Mouse (Mus musculus) inflammation-experienced regulatory T-cells, adult 6 months (primary cell): ENCODE results near the gene Mical3. TPM values are rescaled to one million over a fixed set of nuclear protein-coding genes. Genes with fewer than 3 reads are reported as not detected.
"Not testable (repeated sequence)": the region's sequence is repeated elsewhere in the genome, so short reads cannot be mapped to it uniquely, and the experiment has no call there.

Experiments used
- ATAC-seq: one replicate; pipeline ENCODE4 v1.8.0; 2017
- polyA plus RNA-seq, 3 experiments: library from polyadenylated mRNA; unstranded; fragments of 100-300 nt; shearing (Covaris generic); gene quantifications; one replicate each; pipeline ENCODE4 v1.2.1; 2017

Gene Mical3
- polyA plus RNA-seq, 3 experiments from 2014 or later = 2.8 to 13.9 (median 8.0) TPM

DNA sequence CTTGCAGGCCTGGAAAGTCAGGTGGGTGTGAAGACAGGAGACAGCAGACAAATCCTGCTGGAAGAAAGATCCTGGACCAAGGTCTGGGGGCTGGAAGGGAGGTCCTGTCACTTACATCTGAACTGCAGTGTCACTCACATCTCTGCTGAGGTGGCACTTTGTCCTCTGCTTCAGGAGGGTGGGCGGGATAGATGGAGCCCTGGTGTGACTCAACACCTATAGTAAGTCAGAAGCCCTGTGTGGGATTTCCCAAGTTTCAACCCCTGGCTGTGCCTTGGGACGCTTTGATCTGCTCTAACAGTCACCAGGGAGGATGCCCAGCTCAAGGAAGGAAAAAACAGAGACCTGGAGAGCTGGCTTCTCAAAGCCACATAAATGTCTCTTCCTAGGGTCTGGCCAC, 203.9 kb downstream of the Mical3 start:
- ATAC-seq = no peak

DNA sequence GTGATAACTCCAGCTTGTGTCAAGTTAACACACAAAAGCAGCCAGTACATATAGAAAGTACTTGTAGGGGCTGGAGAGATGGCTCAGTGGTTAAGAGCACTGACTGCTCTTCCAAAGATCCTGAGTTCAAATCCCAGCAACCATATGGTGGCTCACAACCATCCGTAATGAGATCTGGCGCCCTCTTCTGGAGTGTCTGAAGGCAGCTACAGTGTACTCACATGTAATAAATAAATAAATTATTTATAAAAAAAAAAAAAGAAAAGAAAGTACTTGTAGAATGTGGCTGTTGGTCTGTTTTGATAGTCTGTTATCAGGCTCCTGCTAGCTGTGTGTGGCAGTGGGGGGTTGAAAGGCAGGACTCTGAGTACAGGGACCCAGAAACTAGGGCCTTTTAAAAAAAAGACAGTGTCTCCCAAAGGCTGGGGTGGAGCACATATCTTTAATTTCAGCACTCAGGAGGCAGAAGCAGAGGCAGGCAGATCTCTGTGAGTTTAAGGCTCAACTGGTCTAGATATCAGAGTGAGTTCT, 205.9 kb downstream of the Mical3 start:
- ATAC-seq = not testable (repeated sequence)

DNA sequence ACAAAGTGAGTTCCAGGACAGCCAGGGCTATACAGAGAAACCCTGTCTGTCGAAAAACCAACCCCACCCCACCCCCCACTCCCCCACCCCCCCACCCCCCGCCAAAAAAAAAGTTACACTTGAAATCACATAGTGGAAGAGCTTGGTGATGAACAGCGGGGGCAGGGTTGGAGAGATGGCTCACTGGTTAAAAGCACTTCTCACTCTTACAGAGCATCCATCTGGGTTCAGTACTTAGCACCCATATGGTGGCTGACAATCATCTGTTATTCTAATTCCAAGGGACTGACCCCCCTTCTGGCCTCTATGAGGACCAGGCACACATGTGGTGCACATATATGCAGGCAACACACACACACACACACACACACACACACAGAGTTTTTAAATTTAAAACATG, 212.8 kb downstream of the Mical3 start:
- no peak for ATAC-seq

DNA sequence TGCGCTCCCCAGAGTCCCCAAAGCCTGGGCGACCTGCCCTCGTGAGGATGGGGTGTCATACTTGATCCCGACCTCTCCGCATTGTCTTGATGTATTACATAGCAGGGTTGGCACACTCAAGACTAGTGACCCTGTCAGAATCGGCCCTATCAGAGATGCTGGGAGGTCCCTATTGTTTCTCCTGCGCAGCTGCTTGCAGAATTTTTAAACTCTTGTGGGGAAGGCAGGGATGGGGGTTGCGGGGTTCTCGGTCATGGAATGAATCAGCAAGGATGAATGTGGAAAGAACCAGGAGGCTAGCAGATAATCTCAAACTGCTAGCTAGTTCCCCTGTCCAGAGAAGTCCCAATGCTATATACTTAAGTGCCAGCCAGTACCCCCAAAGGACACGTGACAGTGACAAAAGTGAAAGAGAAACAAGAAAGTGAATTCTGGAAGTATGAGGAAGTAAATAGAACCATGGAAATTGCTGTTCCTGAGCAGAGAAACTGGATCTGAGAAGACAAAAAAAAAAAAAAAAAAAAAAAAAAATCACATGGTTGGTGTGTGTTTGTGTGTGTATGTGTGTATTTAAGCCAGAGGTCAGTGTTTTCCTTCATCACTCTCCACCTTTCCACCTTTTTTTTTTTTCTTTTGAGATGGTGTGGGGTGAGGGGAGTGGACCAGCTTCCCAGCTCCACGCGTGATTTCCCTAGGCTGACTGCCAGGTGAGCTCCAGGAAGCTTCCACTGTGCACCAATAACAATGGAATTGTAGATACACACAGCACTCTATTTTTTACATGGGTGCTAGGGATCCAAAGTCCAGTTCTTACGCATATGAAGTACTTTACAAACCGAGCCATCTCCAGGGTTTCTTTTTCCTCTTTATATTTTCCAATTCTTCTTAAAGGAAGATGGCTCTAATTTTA, 213.6 kb downstream of the Mical3 start:
- ATAC-seq = peak; percentile 17

DNA sequence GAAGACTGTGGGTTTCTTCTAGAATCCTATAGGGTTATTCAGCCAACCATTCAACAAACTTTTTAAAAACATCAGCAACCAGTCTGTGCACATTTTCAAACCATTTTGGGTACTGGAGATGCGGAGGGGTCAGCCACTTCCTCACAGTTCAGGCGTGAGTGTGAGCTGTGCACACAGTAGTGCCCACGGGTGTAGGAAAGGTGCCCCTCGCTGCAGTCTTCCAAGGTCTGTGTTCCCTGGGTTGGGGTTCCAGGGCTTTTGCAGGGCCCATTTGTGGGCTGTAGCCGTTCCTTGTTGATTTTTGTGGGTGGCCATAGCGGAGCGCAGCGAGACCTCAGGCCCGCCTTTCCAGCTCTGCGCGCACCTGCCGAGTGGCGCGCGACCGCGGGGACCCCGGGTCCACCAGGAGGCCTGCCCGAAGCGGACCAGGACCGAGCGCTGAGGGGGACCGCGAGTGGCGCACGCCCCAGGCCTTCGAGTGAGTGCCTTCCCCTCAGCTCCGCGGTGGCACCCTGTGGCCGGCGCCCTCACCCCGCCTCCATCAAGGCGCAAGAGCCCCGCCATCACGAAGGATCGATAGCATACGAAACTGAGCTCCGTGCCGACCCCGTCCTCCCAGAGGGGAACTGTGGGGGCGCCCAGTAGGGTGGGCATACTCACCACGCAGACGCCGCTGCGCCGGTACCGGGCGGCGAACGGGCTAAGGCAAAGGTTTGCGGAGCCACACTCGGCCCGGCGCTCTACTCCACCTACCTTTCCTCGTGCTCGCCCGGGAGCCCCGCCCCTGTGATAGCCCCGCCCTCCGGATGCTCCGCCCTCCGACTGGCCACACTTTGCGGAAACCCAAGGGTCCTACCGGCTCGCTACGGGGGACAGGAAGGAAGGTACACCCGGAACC, 214.5 kb downstream of the Mical3 start, which contains the start of gene Bid:
TSS of gene Bid (minus strand) at position 780 of the 898 bp plus-strand sequence.
- peak; percentile 85 for ATAC-seq

DNA sequence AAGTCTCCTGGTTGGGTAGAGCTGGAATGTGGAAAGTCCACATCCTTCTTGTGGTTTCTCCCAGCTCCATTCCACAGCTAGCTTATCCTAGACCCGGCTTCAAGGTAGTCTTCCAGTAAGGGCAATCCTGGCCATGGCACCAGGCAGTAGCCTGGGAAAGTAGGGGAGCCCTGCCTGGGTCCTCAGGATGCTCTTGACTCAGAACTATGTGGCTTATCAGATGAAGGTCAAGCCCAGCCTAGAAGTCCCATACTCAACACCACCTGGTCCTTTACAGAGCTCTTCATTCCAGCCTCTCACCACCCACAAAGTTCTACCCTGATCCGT, 215.2 kb downstream of the Mical3 start:
- ATAC-seq = no peak

DNA sequence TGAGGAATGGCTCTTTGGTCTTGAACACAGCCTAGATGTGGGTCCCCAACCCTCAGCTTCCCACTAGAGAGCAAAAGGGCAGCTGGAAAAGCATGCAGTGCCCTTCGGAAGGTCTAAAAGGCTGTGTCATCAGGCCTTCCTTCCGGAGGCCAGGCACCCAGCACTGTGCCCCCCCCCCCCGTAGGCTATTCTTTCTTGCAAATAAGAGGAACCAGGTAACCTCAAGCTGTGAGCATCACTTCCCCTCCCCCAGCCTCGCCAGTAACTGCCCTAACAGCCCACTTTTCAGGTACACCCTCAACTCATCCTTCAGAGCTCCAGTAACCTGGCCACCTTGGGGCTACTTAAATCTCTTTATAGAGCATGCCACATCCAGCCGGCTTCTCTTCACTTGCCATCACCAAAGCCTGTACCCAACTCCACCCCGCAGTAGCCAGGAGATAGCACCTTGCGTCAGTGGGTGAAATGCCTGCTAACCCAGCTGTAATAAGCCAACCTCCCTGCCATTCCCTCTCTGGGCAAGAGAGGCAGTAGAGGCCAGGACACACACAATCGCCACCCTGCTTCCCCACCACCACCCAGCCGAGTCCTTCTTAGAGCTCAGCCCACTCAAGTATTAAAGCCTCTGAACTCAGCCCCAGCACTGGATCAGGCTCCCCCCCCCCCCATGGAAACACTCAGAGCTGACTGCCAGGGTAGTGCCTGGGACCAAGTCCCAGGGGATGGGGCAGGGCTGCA, 215.7 kb downstream of the Mical3 start:
- ATAC-seq = peak; percentile 20

DNA sequence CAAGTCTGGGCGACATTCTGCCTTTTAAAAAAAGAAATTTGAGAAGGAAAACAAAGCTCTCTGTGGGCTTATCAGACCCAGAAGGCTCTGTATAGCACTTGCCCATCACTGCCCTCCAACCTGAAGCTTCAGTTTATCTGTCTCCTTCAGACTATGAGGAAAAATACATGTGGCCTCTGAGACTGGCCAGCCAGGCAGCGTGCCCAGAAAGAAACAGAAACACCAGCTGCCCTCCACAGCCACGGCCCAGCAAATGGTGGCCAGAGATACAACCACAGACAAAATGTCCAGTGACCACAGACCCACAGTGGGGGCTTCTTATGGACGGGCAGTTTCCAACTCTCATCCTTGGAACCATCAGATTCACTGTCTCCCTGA, 216.3 kb downstream of the Mical3 start:
- no peak for ATAC-seq

DNA sequence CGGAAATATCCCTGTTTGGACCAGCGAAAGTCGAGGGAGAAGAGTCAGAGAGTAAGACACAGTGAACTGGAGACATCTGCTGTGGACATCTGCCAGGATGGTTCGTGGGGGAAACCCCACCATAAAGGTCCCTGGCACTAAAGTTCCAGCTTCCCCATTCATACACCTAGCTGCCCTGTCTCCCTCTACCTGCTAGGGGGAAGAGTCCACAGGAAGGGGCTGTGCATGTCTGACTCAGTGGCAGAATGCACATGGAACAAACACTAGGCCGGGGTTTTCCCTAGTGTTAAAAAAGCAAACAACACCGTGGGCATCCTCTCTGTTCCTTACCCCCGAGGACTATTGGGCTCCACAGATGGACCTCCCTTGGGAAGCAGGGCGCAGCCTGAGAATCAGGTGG, 217.0 kb downstream of the Mical3 start:
- ATAC-seq = peak; percentile 37

DNA sequence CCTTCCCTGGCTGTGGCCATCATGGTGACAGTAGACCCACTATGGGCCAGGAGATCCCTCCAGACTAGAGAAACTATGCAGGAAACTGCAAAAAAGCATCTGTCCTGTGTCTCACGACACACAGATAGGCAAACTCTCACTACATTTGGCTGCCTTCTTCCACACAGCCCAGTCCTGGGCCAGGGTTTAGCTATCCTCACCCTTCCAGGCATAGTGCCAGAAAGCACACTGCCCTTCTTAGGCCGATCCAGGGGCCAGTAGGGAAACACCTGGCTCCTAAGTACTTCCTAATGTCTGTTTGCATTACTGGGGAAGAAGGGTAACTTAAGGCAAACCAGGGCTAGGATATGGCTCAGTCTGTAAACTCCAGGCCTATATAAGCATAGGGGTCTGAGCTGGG, 217.9 kb downstream of the Mical3 start:
- ATAC-seq = no peak

DNA sequence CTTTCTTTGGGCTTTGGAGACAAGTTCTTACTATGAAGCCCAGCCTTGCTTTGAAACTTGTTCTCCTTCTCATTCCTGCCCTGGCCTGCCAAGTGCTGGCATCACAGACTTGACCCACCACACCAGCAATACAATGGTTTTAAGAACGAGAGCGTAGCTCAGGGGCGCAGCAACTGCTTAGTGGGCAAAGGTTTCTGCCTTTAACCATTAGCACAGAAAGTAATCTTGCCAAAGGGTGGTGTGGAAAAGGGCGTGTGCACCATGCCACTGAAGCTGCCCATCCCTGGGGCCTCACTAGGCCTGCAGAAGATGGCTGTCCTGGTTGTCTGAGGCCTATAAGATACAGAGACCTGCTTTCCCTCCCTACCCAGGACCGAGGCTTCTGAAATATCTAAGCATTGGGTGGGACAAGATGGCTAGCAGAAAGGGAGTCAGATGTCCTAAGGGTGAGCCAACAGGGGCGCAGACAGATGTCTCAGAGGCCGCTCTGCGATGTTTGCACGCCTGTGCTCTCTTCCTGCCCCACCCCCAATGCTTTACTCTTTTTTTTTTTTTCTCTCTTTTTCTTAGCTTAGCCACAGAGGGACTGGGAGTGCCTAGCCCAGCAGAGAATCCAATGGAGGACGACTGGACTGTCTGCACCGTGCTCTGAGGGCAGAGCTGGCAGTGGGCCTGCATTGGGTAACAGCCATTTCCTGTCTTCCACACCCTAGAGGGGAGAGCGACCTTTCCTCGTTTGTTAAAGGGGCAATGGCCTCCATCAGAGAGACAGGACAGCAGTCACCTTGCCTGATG, 219.4 kb downstream of the Mical3 start:
- no peak for ATAC-seq

DNA sequence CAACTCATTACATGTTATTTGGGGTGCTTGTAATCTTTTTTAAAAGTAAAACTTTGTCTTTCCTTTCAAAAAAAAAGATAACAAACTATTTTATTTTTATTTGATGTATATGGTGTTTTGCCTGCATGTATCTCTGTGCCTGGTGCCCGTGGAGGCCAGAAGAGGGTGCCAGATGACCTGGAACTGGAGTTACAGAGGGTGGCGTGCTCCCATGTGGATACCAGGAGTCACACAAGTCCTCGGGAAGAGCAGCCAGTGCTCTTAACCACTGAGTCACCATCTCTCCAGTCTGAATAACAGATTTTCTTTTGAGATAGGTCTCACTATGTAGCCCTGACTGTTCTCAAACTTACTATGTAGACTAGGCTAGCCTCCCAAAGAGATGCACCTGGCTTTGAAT, 221.3 kb downstream of the Mical3 start:
- no peak for ATAC-seq

DNA sequence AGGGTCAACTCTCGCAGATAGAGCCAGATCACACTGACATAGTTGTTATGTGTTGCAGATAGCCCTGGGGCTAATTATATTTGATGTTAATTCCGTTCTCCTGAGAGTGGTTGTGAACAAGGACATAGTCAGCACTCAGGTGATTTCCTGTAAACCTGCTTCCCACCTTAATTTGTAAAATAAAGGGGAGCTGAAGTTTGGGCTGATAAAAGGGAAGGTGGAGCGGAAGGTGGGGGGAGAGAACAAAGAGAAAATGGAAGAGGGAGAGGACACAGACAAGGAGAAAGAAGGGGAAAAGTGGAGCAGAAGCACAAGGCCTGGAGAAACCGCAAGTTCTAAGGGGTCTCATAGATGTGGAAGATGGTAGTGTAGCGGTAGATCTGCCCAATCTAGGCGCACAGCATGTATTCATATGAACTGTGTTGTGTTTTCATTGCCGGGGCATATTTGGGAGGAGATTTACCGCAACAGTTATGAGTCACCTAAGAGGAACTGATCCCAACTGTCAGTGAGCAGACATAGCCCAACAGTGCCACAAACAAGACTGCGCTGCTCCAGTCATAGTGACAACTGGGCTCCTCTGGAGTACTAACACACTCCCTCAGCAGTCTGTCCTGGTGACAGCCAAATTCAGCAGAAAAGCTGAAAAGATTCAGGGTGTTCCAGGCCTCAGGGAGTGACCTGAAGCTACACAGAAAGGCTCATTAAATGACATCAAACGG, 222.8 kb downstream of the Mical3 start:
- ATAC-seq = not testable (repeated sequence)

DNA sequence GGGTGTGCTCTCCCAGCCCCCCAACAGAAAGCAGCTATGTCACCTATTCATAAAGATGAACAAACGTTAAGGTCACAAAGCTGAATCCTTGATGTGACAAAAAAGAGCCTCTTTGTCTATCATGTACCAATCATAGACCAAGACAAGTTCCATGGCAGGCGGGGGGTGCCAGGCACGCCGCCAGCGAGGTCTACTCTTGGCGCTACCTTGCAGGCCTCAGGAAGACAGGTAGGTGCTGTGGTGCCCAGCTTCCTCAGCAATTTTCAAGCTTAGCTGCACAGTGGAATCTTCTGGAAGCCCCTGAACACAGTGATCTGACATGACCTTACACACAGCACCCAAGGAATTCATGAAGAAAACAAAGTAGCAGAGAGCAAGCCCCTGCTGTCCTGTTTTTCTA, 224.3 kb downstream of the Mical3 start:
- ATAC-seq = no peak

DNA sequence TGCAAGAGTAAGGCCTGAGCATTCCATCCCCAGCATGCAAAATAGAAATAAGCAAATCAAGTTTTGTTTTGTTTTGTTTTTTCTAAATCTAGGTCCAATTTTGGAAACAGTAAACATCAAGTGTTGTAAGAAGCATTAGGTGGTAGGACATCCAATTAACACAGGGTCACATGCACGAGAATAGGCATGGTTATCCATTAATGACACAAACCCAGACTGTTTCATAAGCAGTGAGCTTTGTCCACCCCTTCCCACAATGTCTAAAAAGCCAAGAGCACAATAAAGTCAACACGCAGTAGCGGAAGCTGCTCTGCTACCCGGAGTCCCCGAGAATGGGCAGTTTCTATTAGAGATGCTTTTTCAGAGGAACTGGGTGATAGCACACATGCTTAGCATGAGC, 225.7 kb downstream of the Mical3 start:
- ATAC-seq = no peak

DNA sequence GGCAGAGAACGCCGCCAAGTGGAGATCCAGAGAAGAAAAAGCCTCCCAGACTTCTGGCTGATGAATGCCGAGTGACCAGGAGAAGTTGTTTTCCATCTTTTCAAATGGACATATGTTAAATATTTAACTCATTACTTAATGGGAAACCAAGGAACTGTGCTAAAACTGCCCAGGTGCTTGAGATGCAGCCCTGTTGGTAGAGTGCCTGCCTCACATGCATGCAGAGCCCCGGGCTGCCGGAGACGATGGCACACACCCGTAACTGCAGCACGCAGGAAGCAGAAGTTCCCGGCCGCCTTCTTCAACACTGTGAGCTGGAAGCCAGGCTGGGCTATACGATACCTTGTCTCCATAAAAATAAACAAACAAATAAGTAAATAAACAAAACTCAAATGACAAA, 226.8 kb downstream of the Mical3 start:
- no peak for ATAC-seq

DNA sequence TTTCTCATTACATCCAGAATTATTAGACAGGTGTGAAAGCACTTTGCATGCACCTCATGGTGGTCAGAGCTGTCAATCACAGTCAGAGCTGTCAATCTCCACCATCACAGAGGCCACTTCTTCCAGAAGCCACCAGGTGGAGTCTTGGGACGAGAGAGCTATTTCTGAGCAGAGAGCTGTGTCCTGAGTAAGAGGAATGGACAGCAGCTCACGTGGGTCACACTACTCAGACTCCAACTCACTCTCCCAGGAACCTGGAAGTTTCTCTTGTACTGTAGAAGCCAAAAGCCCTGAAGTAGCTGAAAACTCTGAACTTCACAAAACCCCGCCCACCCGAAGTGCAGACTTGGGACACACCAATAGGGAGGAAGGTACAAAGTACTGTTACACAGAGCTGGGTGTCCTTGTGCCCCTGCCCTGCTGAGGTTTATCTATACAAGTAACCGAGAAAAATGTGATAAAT, 227.3 kb downstream of the Mical3 start:
- ATAC-seq = peak; percentile 38

DNA sequence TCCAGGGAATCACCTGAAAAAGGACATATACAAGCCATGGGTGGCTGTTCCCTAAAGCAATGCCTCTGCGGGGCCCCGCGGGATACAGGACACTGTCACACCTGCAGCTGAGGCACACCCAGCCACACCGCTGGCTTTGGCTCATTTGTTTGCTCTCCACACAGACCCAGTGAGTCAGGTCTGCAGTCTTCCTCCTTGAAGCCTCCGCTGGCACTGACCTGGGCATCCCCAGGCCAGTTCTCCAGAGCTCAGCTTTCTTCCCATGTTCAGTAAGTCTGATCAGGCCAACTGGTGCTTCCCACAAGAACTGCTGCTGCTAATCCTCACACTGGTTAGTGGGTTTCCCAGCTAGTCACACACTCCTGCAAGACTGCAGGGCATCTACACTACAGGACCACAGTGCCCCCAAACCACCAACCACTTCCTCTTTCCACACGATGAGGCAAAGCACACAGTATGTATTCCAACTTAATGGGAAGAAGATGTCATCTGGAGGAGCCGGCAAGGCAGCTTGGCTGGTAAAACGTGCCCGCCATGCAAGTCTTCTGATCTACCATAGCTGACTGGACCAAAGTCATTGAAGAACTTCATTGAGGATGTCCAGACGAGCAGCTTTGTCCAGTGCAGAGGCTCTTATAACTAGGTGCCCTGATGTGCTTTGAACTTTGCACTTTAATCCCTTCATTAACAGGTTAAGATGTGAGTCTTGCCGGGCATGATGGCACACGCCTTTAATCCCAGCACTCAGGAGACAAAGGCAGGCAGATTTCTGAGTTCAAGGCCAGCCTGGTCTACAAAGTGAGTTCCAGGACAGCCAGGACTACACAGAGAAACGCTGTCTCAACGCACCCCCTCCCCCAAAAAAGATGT, 228.8 kb downstream of the Mical3 start:
- ATAC-seq = no peak

DNA sequence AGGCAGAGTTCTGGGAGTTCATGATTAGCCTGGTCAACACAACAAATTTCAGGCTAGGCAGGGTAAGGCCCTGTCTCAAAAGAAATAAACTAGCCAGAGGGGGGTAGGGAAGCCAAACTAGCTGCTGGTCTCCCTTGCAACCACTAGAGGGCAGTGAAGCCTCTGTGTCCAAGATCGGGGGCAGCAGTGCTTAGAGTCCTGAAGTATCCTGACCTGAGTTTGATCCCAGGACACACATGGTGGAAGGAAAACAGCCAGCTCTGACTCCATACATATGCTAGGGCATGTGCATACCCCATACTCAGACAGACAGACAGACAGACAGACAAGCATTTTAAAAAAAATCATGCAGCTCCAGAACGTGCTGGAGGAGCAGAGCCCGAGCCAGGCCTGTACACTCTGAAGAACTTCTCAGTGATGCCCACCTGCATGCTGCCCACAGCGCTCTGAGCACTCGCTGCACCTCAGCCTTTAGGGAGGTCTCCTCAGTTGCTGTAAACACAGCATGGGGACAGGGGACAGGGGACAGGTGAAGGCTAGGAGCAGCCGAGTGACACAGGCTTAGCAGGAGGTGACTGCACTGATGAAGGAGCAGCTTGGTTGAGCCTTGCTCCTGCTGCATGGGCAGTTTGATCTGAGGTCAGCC, 232.5 kb downstream of the Mical3 start:
- peak; percentile 67 for ATAC-seq
